9 mouse cellular contexts compared by ENCODE assay signal in genomic region chr8:11369526-11370203, GRCm38 (mm10). TPM values are rescaled to one million over a fixed set of nuclear protein-coding genes. Genes with fewer than 3 reads are reported as not detected.
DNase-seq lines count a peak whose midpoint lies in the region; ATAC-seq lines count a peak whose summit lies in the region.
"Had no signal": no experiment of that assay in that cellular context is flagged by ENCODE, and none has a peak within 500 bp of the region (broad histone marks: within the 10 kb centered on the region; RNA-seq: fewer than 3 reads in every experiment).

No protein-coding gene starts in this region.

- ATAC-seq in limb, embryonic 13.5 days (ENCODE audit: low FRiP score, low read depth), result 0 out of 2 replicates have a peak, but pooled peaks have one; percentile 32
- no peak for ATAC-seq in embryonic facial prominence, embryonic 15.5 days (ENCODE audit: insufficient number of reproducible peaks, low FRiP score, low TSS enrichment, low read depth)
- ATAC-seq in stomach, embryonic 15.5 days (ENCODE audit: insufficient read depth, low FRiP score, low read depth), result peak; percentile 58

- H3K36me3 ChIP-seq in limb, embryonic 13.5 days, result no peaks in the 10 kb centered on the region
- peaks cover 7% of the 10 kb centered on the region; the same call in 1 of the 2 replicates for H3K36me3 ChIP-seq in limb, embryonic 10.5 days
- H3K36me3 ChIP-seq in embryonic facial prominence, embryonic 15.5 days, result no peaks in the 10 kb centered on the region
- H3K36me3 ChIP-seq in stomach, embryonic 15.5 days, result no peaks in the 10 kb centered on the region
- H3K36me3 ChIP-seq: forebrain, embryonic 12.5 days had no signal

- DNase-seq in limb, embryonic 10.5 days (ENCODE audit: low spot score), result no peak
- peak; percentile 53 to 78 for DNase-seq in kidney, postnatal 25 days
- DNase-seq in liver, result no peak
- DNase-seq in right cerebral cortex, postnatal 14 days, result no peak
- DNase-seq: cerebellum, postnatal 25 days had no signal

- H3K9ac ChIP-seq in limb, embryonic 13.5 days, result no peak overlapping the region
- no peak overlapping the region for H3K9ac ChIP-seq in embryonic facial prominence, embryonic 15.5 days
- H3K9ac ChIP-seq in stomach, embryonic 15.5 days, result no peak overlapping the region
- H3K9ac ChIP-seq: forebrain, embryonic 12.5 days had no signal

- H3K4me2 ChIP-seq in limb, embryonic 13.5 days (replicated peaks), result no peak overlapping the region
- H3K4me2 ChIP-seq in embryonic facial prominence, embryonic 15.5 days (replicated peaks), result no peak overlapping the region
- H3K4me2 ChIP-seq in stomach, embryonic 15.5 days, result no peak overlapping the region
- H3K4me2 ChIP-seq: forebrain, embryonic 12.5 days had no signal

- no peak overlapping the region for H3K27ac ChIP-seq in limb, embryonic 13.5 days
- no peak overlapping the region for H3K27ac ChIP-seq in limb, embryonic 10.5 days
- H3K27ac ChIP-seq in embryonic facial prominence, embryonic 15.5 days (replicated peaks), result 0 out of 2 replicates have a peak overlapping the region, but pooled peaks have one; percentile 11
- peak overlapping the region; percentile 35; the same call in 1 of the 2 replicates for H3K27ac ChIP-seq in stomach, embryonic 15.5 days
- H3K27ac ChIP-seq: forebrain, embryonic 12.5 days had no signal

- no peaks in the 10 kb centered on the region for H3K9me3 ChIP-seq in limb, embryonic 13.5 days
- H3K9me3 ChIP-seq in limb, embryonic 10.5 days (replicated peaks), result no peaks in the 10 kb centered on the region
- no peaks in the 10 kb centered on the region for H3K9me3 ChIP-seq in embryonic facial prominence, embryonic 15.5 days (replicated peaks)
- H3K9me3 ChIP-seq in stomach, embryonic 15.5 days, result no peaks in the 10 kb centered on the region
- H3K9me3 ChIP-seq: forebrain, embryonic 12.5 days had no signal

- WGBS in limb, embryonic 13.5 days, result 77% methylated on average over 19 of the region's 19 CpGs
- 84% methylated on average over 19 of the region's 19 CpGs for WGBS in limb, embryonic 10.5 days
- WGBS in embryonic facial prominence, embryonic 15.5 days, result 82% methylated on average over 19 of the region's 19 CpGs
- 76% methylated on average over 19 of the region's 19 CpGs for WGBS in stomach, embryonic 15.5 days

- H3K27me3 ChIP-seq in limb, embryonic 13.5 days, result no peaks in the 10 kb centered on the region
- no peaks in the 10 kb centered on the region for H3K27me3 ChIP-seq in limb, embryonic 10.5 days (ENCODE audit: low read depth, poor library complexity, severe bottlenecking)
- H3K27me3 ChIP-seq in embryonic facial prominence, embryonic 15.5 days, result no peaks in the 10 kb centered on the region
- no peaks in the 10 kb centered on the region for H3K27me3 ChIP-seq in stomach, embryonic 15.5 days (replicated peaks)
- H3K27me3 ChIP-seq: forebrain, embryonic 12.5 days had no signal

- H3K4me3 ChIP-seq in limb, embryonic 13.5 days, result no peak overlapping the region
- no peak overlapping the region for H3K4me3 ChIP-seq in limb, embryonic 10.5 days
- no peak overlapping the region for H3K4me3 ChIP-seq in embryonic facial prominence, embryonic 15.5 days (replicated peaks)
- H3K4me3 ChIP-seq in stomach, embryonic 15.5 days (replicated peaks), result no peak overlapping the region
- H3K4me3 ChIP-seq: forebrain, embryonic 12.5 days had no signal

- peaks cover 22% of the 10 kb centered on the region for H3K4me1 ChIP-seq in limb, embryonic 13.5 days
- H3K4me1 ChIP-seq in limb, embryonic 10.5 days, result peaks cover 13% of the 10 kb centered on the region
- peaks cover 16% of the 10 kb centered on the region; the same call in 1 of the 2 replicates for H3K4me1 ChIP-seq in embryonic facial prominence, embryonic 15.5 days
- 0 out of 2 replicates have a peak, but pooled peaks cover 6% of the 10 kb centered on the region for H3K4me1 ChIP-seq in stomach, embryonic 15.5 days
- H3K4me1 ChIP-seq: forebrain, embryonic 12.5 days had no signal

RNA-seq across cellular contexts. Expression of gene Col4a1, which starts 57.0 kb away (rescaled TPM):
- polyA plus RNA-seq in limb, embryonic 13.5 days (2015; fragmentation: Nextera tagmentation; extraction: Ambion mirVana), result 113 and 115 TPM in 2 replicates
- polyA plus RNA-seq in limb, embryonic 10.5 days (2016; fragmentation: Nextera tagmentation; extraction: Ambion mirVana), result 141 and 145 TPM in 2 replicates
- polyA plus RNA-seq in embryonic facial prominence, embryonic 15.5 days (2015; fragmentation: Nextera tagmentation; extraction: Ambion mirVana), result 200 and 216 TPM in 2 replicates
- polyA plus RNA-seq in stomach, embryonic 15.5 days (2015; fragmentation: Nextera tagmentation; extraction: Ambion mirVana), result 191 and 208 TPM in 2 replicates

RNA-seq across cellular contexts. Expression of gene Col4a2, which starts 57.1 kb away (rescaled TPM):
- polyA plus RNA-seq in limb, embryonic 13.5 days (2015; fragmentation: Nextera tagmentation; extraction: Ambion mirVana), result 52.1 and 56.3 TPM in 2 replicates
- 53.0 and 53.6 TPM in 2 replicates for polyA plus RNA-seq in limb, embryonic 10.5 days (2016; fragmentation: Nextera tagmentation; extraction: Ambion mirVana)
- polyA plus RNA-seq in embryonic facial prominence, embryonic 15.5 days (2015; fragmentation: Nextera tagmentation; extraction: Ambion mirVana), result 86.9 and 93.4 TPM in 2 replicates
- 72.1 and 81.2 TPM in 2 replicates for polyA plus RNA-seq in stomach, embryonic 15.5 days (2015; fragmentation: Nextera tagmentation; extraction: Ambion mirVana)

Comparison
In these comparisons a context has a peak if more than half of its experiments do, and no peak if none do; other contexts are left out.
1. H3K27ac ChIP-seq: peak in embryonic facial prominence, embryonic 15.5 days (single experiment) and stomach, embryonic 15.5 days (single experiment); none in limb, embryonic 13.5 days (single experiment) and limb, embryonic 10.5 days (single experiment).
2. DNase-seq: peak in kidney, postnatal 25 days (2 of 2); none in limb, embryonic 10.5 days (single experiment), liver (single experiment) and right cerebral cortex, postnatal 14 days (single experiment).